Mouse (Mus musculus) hindbrain, embryonic 15.5 days (tissue): ENCODE results near the gene Slx4ip. TPM values are rescaled to one million over a fixed set of nuclear protein-coding genes. Genes with fewer than 3 reads are reported as not detected.
A peak's percentile ranks its signal among the peaks of the same experiment; 100 is the strongest.

Experiments used
- ATAC-seq: fragments of 200-750 bp; cut with Nextera tagmentation; 2 replicates; pipeline ENCODE4 v1.8.0; 2017; ENCODE audit warnings: low read depth, moderate number of reproducible peaks, moderate TSS enrichment; ENCODE audit not compliant: low FRiP score
- H3K27ac ChIP-seq: fragments of 300-500 bp; sonication (generic); replicated peaks from 2 replicates; pipeline ENCODE4 v1.5.1; 2015; ENCODE audit warnings: mild to moderate bottlenecking, inconsistent platforms
- H3K27me3 ChIP-seq: fragments of 300-500 bp; sonication (generic); 2 replicates; pipeline ENCODE4 v1.6.1; 2015; ENCODE audit warnings: control low read depth, inconsistent platforms
- H3K36me3 ChIP-seq: fragments of 300-500 bp; sonication (generic); 2 replicates; pipeline ENCODE4 v1.6.1; 2015; ENCODE audit warnings: control low read depth, inconsistent platforms
- H3K4me1 ChIP-seq: fragments of 300-500 bp; sonication (generic); replicated peaks from 2 replicates; pipeline ENCODE4 v1.6.1; 2015; ENCODE audit warnings: control low read depth, inconsistent platforms
- H3K4me2 ChIP-seq: fragments of 300-500 bp; sonication (generic); 2 replicates; pipeline ENCODE4 v1.6.1; 2015; ENCODE audit warnings: moderate library complexity, mild to moderate bottlenecking, inconsistent platforms
- H3K4me3 ChIP-seq: fragments of 300-500 bp; sonication (generic); 2 replicates; pipeline ENCODE4 v1.5.1; 2015; ENCODE audit warnings: mild to moderate bottlenecking, inconsistent platforms
- H3K9ac ChIP-seq: fragments of 300-500 bp; sonication (generic); 2 replicates; pipeline ENCODE4 v1.6.1; 2015; ENCODE audit warnings: inconsistent platforms
- H3K9me3 ChIP-seq: fragments of 300-500 bp; sonication (generic); 2 replicates; pipeline ENCODE4 v1.6.1; 2016; ENCODE audit warnings: control low read depth, inconsistent platforms
- WGBS: fragments of 180-500 bp; shearing (Covaris S2); methylation state at CpG from one replicate; pipeline ENCODE4 v1.1.7; 2015; 5-methylcytosine and 5-hydroxymethylcytosine counted together
- polyA plus RNA-seq: library from polyadenylated mRNA; unstranded; fragments of >200 nt; fragmentation: Nextera tagmentation; extraction: Ambion mirVana; gene quantifications from 2 replicates; pipeline ENCODE4 v1.2.1, GENCODE M21; 2015

Slx4ip gene
- polyA plus RNA-seq, 1 experiment from 2014 or later, result 11.3 TPM

GRCm38 (mm10) chr2:137011980-137012379 is 121.0 kb downstream of the Slx4ip start:
- Histone ChIP-seq H3K4me1 (0 out of 2 replicates have a peak, but pooled peaks cover 6% of the 10 kb centered on the region), H3K9ac (no peak overlapping the region), H3K9me3 (no peaks in the 10 kb centered on the region), H3K36me3 (no peaks in the 10 kb centered on the region), H3K4me2 (no peak overlapping the region), H3K27ac (no peak overlapping the region), H3K27me3 (no peaks in the 10 kb centered on the region), H3K4me3 (no peak overlapping the region)
- WGBS, result 75% methylated on average over 1 of the region's 1 CpGs
- no peak for ATAC-seq

- Histone ChIP-seq H3K27me3 (no peaks in the 10 kb centered on the region), H3K36me3 (no peaks in the 10 kb centered on the region), H3K4me3 (no peak overlapping the region), H3K9me3 (no peaks in the 10 kb centered on the region), H3K4me1 (0 out of 2 replicates have a peak, but pooled peaks cover 6% of the 10 kb centered on the region), H3K9ac (no peak overlapping the region), H3K4me2 (no peak overlapping the region), H3K27ac (no peak overlapping the region)
- no peak for ATAC-seq
- WGBS, result 77% methylated on average over 3 of the region's 3 CpGs
Measured at GRCm38 (mm10) chr2:137013151-137013550, 122.1 kb downstream of the Slx4ip start.

GRCm38 (mm10) chr2:137013811-137014350 is 122.9 kb downstream of the Slx4ip start:
- Histone ChIP-seq H3K36me3 (no peaks in the 10 kb centered on the region), H3K9me3 (no peaks in the 10 kb centered on the region), H3K4me2 (no peak overlapping the region), H3K4me1 (0 out of 2 replicates have a peak, but pooled peaks cover 6% of the 10 kb centered on the region), H3K27ac (no peak overlapping the region), H3K27me3 (no peaks in the 10 kb centered on the region), H3K4me3 (no peak overlapping the region), H3K9ac (no peak overlapping the region)
- no peak for ATAC-seq
- WGBS, result 62% methylated on average over 4 of the region's 4 CpGs

GRCm38 (mm10) chr2:137014423-137014822 is 123.4 kb downstream of the Slx4ip start:
- no peak overlapping the region for H3K4me2 ChIP-seq
- H3K9me3 ChIP-seq, result no peaks in the 10 kb centered on the region
- no peak for ATAC-seq
- H3K4me3 ChIP-seq, result no peak overlapping the region
- H3K4me1 ChIP-seq, result 0 out of 2 replicates have a peak, but pooled peaks cover 6% of the 10 kb centered on the region
- no peaks in the 10 kb centered on the region for H3K27me3 ChIP-seq
- H3K9ac ChIP-seq, result no peak overlapping the region
- H3K36me3 ChIP-seq, result no peaks in the 10 kb centered on the region
- no peak overlapping the region for H3K27ac ChIP-seq
- 80% methylated on average over 2 of the region's 2 CpGs for WGBS

- no peak for ATAC-seq
- H3K4me1 ChIP-seq, result no peaks in the 10 kb centered on the region
- WGBS, result 80% methylated on average over 2 of the region's 2 CpGs
- H3K27me3 ChIP-seq, result no peaks in the 10 kb centered on the region
- no peak overlapping the region for H3K9ac ChIP-seq
- H3K36me3 ChIP-seq, result no peaks in the 10 kb centered on the region
- no peak overlapping the region for H3K4me2 ChIP-seq
- no peak overlapping the region for H3K27ac ChIP-seq
- no peak overlapping the region for H3K4me3 ChIP-seq
- H3K9me3 ChIP-seq, result no peaks in the 10 kb centered on the region
Measured at GRCm38 (mm10) chr2:137044122-137044521, 153.1 kb downstream of the Slx4ip start.

GRCm38 (mm10) chr2:137049367-137049766 is 158.3 kb downstream of the Slx4ip start:
- H3K4me3 ChIP-seq, result no peak overlapping the region
- no peak overlapping the region for H3K27ac ChIP-seq
- no peak overlapping the region for H3K9ac ChIP-seq
- no peak for ATAC-seq
- no peaks in the 10 kb centered on the region for H3K36me3 ChIP-seq
- no peaks in the 10 kb centered on the region for H3K27me3 ChIP-seq
- 87% methylated on average over 2 of the region's 2 CpGs for WGBS
- H3K4me2 ChIP-seq, result no peak overlapping the region
- no peaks in the 10 kb centered on the region for H3K4me1 ChIP-seq
- H3K9me3 ChIP-seq, result no peaks in the 10 kb centered on the region

- no peak overlapping the region for H3K9ac ChIP-seq
- H3K27me3 ChIP-seq, result no peaks in the 10 kb centered on the region
- no peaks in the 10 kb centered on the region for H3K9me3 ChIP-seq
- H3K4me1 ChIP-seq, result no peaks in the 10 kb centered on the region
- H3K36me3 ChIP-seq, result no peaks in the 10 kb centered on the region
- WGBS, result 74% methylated on average over 1 of the region's 1 CpGs
- no peak for ATAC-seq
- no peak overlapping the region for H3K4me3 ChIP-seq
- H3K4me2 ChIP-seq, result no peak overlapping the region
- H3K27ac ChIP-seq, result no peak overlapping the region
Measured at GRCm38 (mm10) chr2:137049906-137050305, 158.9 kb downstream of the Slx4ip start.

GRCm38 (mm10) chr2:137063829-137064228 is 172.8 kb downstream of the Slx4ip start:
- H3K9me3 ChIP-seq, result no peaks in the 10 kb centered on the region
- no peaks in the 10 kb centered on the region for H3K36me3 ChIP-seq
- H3K4me2 ChIP-seq, result no peak overlapping the region
- no peak for ATAC-seq
- H3K4me1 ChIP-seq, result no peaks in the 10 kb centered on the region
- H3K4me3 ChIP-seq, result no peak overlapping the region
- WGBS, result 62% methylated on average over 1 of the region's 1 CpGs
- H3K27me3 ChIP-seq, result no peaks in the 10 kb centered on the region
- H3K9ac ChIP-seq, result no peak overlapping the region
- H3K27ac ChIP-seq, result no peak overlapping the region

- 23% methylated on average over 3 of the region's 3 CpGs for WGBS
- H3K27ac ChIP-seq, result no peak overlapping the region
- ATAC-seq, result no peak
Measured at GRCm38 (mm10) chr2:137064513-137064912, 173.5 kb downstream of the Slx4ip start.

GRCm38 (mm10) chr2:137067479-137068110 is 176.6 kb downstream of the Slx4ip start:
- Histone ChIP-seq H3K36me3 (no peaks in the 10 kb centered on the region), H3K27me3 (no peaks in the 10 kb centered on the region), H3K4me3 (no peak overlapping the region), H3K9ac (no peak overlapping the region), H3K4me1 (no peaks in the 10 kb centered on the region), H3K4me2 (no peak overlapping the region), H3K27ac (no peak overlapping the region), H3K9me3 (no peaks in the 10 kb centered on the region)
- 74% methylated on average over 10 of the region's 10 CpGs for WGBS
- ATAC-seq, result no peak

More at GRCm38 (mm10) chr2:137064513-137064912, 173.5 kb downstream of the Slx4ip start:
- H3K4me3 ChIP-seq, result no peak overlapping the region
- no peaks in the 10 kb centered on the region for H3K27me3 ChIP-seq
- H3K36me3 ChIP-seq, result no peaks in the 10 kb centered on the region
- no peaks in the 10 kb centered on the region for H3K9me3 ChIP-seq
- H3K9ac ChIP-seq, result no peak overlapping the region
- no peak overlapping the region for H3K4me2 ChIP-seq
- no peaks in the 10 kb centered on the region for H3K4me1 ChIP-seq

GRCm38 (mm10) chr2:137073473-137074312 is 182.7 kb downstream of the Slx4ip start:
- 29% methylated on average over 16 of the region's 16 CpGs for WGBS
- Histone ChIP-seq H3K36me3 (no peaks in the 10 kb centered on the region), H3K4me1 (peaks cover 14% of the 10 kb centered on the region), H3K4me2 (no peak overlapping the region), H3K27ac (no peak overlapping the region), H3K27me3 (no peaks in the 10 kb centered on the region), H3K9ac (no peak overlapping the region), H3K4me3 (no peak overlapping the region), H3K9me3 (no peaks in the 10 kb centered on the region)
- ATAC-seq, result peak; percentile 77

GRCm38 (mm10) chr2:137074313-137074620 is 183.2 kb downstream of the Slx4ip start:
- Histone ChIP-seq H3K4me3 (no peak overlapping the region), H3K36me3 (no peaks in the 10 kb centered on the region), H3K27me3 (no peaks in the 10 kb centered on the region), H3K9ac (no peak overlapping the region), H3K9me3 (no peaks in the 10 kb centered on the region), H3K4me2 (no peak overlapping the region), H3K27ac (no peak overlapping the region), H3K4me1 (peaks cover 14% of the 10 kb centered on the region)
- WGBS, result 12% methylated on average over 2 of the region's 2 CpGs
- ATAC-seq, result no peak
